Mouse (Mus musculus) heart, adult 2 months (tissue): ENCODE results near the gene Fam53b.

Experiments used
- CTCF ChIP-seq: fragments of 200-600 bp; IDR thresholded peaks from 2 replicates; pipeline ENCODE4 v1.8.1; 2022; ENCODE audit warnings: antibody characterized with exemption, mild to moderate bottlenecking, moderate library complexity
- EP300 ChIP-seq: fragments of 200-500 bp; IDR thresholded peaks from 2 replicates; pipeline ENCODE4 v1.6.1; 2011; ENCODE audit warnings: low read depth, low read length, control low read depth; ENCODE audit not compliant: insufficient read depth
- POLR2A ChIP-seq: fragments of 200-500 bp; IDR thresholded peaks from 2 replicates; pipeline ENCODE4 v1.6.1; 2011; ENCODE audit warnings: mild to moderate bottlenecking, low read depth, low read length, control low read depth; ENCODE audit not compliant: insufficient read depth

- TF ChIP-seq CTCF (no peak), POLR2A (no peak), EP300 (no peak)
Measured at GRCm38 (mm10) chr7:132804461-132804860, 9.2 kb downstream of the Fam53b start.
